Mouse (Mus musculus) bone marrow, adult 2 months (tissue): ENCODE data around the gene Cybrd1.

Experiments
- CTCF ChIP-seq: fragments of 200-500 bp; IDR thresholded peaks from 2 replicates; pipeline ENCODE4 v1.5.1; 2011; ENCODE audit warnings: low read length, control low read depth; ENCODE audit not compliant: control insufficient read depth, insufficient read depth
- POLR2A ChIP-seq: fragments of 200-500 bp; IDR thresholded peaks from 2 replicates; pipeline ENCODE4 v1.6.1; 2011; ENCODE audit warnings: low read depth, mild to moderate bottlenecking, control low read depth, low read length, borderline replicate concordance; ENCODE audit not compliant: control insufficient read depth

DNA sequence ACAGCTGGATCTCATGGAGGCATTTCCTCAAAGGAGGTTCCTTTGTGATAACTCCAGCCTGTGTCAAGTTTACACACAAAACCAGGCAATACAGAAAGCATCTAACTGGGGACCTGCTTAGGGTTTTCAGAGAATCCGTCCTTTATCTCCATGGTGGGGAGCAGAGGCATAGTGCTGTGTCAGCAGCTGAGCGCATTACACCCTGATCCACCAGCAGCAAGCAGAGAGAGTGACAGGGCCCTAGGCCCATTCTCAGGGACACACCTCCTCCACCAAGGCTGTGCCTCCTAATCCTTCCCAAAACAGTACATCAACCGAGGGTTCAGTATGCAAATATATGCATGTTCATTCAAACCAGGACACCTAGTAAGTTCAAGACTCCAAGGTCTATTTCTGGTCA, 55.3 kb downstream of the Cybrd1 start:
- no peak for TF ChIP-seq POLR2A
- no peak for TF ChIP-seq CTCF
